Mouse (Mus musculus) heart, adult 8-10 months (tissue): ENCODE results near the gene Mcu. TPM values are rescaled to one million over a fixed set of nuclear protein-coding genes. Genes with fewer than 3 reads are reported as not detected.
A peak's percentile ranks its signal among the peaks of the same experiment; 100 is the strongest.

Experiments
- DNase-seq: peaks from one replicate; pipeline ENCODE4 v3.0.0; 2022; ENCODE audit warnings: low spot score
- total RNA-seq, 4 experiments: library from RNA; stranded (reverse); gene quantifications; 2 replicates each; pipeline ENCODE4 v1.2.4; 2022

Mcu gene
- total RNA-seq, 4 experiments from 2014 or later: 19.4 to 25.7 (median 23.9) TPM

DNA sequence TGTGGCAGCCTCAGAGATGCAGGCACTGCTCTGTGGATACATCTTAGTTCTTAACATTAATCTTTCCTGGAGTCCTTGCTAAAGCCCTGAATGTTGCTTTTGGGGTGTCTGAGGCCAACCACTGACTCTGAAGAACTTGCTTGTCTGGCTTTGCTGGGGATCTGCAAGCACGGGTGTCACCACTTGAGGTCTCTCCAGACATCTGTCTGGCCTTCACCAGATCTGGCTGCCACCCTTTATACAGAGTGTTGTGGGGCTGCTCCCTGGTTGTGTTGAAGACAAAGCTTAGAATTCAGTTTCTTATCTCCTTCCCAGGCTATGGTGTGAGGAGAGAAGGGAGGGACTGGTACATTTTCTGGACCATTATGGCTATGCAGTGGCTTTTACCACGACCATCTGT, 122.4 kb downstream of the Mcu start:
- DNase-seq: no peak

DNA sequence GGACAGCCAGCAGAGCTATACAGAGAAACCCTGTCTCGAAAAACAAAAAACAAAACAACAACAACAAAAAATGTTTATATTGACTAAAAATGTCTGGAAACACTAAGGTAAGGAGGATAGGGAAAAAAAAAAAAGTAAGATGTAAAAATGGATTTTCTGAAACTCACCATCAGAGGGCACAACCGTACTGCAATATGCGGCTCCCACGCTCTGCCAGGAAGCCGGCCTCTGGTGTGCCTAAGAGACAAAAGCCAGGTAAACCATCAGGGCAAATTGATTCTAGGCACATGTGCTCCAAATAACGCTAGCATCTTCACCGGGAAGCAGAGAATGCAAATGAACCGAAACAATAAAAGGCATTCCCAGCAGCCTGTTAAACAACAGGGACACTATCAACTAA, 125.6 kb downstream of the Mcu start:
- no peak for DNase-seq

DNA sequence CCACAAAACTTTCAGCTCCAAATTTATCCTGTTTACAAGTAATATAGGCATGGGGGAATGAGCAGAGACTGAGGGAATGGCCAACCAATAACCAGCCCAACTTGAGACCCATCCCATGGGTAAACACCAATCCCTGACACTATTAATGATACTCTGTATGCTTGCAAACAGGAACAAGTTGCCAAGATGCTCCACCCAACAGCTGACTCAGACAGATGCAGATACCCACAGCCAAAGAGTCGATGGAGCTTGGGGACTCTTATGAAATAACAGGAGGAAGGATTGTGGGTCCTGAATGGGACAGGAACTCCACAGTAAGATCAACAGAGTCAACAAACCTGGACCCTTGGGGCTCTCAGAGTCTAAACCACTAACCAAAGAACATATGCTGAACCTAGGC, 127.1 kb downstream of the Mcu start:
- no peak for DNase-seq

DNA sequence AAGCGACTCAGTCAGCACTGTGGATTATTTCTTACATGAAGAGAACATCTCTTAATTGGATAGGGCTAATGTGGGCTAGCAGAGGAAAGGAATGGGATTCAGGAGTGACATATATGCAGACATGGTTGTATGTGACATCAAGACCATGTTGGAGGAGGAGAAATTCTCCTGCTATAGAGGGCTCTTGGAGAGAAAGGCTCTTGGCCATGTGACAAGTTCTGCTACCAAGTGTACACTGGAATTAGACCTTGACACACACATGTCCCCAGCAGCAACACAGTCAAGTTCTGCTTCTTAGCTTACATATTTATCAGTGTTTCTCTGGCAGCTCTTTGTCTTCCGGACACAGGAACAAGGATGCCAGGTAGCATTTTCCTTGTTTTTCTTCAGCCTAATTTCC, 129.1 kb downstream of the Mcu start:
- DNase-seq: no peak

DNA sequence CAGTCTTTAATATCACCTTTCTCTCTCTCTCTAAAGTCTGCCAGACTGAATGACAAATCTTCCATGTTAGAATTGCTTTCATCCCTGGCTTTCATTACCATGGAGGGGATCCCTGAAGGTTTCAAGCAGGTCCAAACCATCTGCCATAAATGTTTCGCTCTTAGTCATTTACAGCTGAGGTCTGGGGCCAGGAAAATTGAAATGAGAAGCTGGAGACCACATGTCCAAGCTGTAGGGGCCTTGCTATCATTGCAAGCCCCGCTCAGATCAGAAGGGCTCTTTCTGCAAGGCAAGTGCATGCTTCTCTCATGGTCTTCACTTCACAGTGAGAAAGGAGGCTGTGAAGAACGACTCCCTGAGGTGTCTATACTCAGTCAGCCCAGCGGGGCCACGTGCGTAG, 132.2 kb downstream of the Mcu start:
- no peak for DNase-seq

DNA sequence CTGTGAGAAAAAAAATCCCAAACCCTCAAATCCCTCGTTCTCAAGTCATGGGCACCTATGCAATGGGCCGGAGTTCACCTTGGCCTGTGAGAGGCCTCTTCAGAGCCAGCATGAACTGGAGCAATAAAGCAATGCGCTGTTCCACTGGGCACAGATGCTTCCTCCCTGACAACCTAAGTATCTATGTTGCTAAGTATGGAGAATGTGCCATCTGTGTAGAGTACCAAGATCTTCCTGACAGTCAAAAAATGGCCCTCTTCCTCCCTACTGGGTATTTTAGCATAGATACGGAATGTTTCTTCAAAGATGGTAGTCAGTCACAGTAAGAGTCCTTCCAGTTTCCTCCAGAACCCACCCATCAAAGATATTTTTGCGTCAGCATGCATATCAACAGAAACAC, 135.1 kb downstream of the Mcu start:
- no peak for DNase-seq

DNA sequence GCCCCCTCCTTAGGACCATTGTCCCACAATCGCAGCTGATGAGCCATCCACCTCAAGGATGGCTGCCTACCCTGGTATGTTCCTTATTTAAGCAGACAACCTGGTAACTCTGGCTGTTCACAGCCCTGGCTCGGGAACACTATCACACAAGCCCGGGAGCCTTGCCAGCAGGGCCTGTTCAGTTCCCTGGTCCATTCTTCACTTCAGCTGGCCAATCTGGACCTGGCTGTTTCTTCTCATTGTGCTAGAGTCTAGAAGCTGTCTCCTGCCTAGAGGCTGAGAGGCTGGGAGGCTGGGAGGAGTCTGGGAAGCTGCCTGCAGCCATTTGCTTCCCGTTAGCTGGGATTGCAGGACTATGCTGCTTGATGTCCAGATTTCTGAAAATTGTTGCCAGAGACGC, 146.0 kb downstream of the Mcu start:
- peak; percentile 52 for DNase-seq

DNA sequence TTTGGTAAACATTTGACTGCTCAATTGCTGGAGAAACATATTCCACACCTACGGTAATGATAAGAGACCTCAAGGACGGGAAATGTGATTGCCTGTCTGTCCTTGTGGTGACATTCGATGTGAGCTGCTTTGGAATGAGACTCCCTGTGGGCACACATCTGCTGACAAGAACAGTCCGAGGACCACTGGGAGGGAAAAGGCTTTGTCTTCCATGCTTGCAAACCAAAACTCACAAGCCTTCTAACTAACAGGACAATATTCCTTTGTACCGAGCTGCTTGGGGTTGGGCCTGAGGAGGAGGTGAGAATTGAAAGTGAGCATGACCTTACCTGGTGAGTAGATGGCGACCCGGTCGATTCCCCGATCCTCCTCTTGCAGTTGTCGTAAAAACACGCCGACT, 149.2 kb downstream of the Mcu start:
- DNase-seq: no peak

DNA sequence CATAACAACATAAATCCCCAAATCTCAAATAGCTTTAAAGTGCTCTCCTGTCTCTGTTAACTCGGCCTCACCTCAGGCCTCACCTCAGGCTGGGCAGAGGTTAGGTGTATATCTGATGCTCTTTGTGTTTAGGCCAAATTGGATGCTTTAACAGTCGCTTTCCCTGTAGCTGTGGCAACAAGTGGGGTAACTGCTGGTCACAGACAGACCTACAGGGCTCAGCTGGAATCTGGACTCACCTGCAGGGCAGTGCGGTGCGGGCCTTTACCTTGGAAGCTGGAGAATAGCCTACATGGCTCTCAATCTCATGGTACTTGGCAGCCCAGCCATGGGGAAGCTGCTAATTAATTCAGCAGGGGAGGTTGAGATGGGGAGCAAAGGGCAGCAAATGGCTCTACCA, 149.9 kb downstream of the Mcu start:
- DNase-seq: no peak

DNA sequence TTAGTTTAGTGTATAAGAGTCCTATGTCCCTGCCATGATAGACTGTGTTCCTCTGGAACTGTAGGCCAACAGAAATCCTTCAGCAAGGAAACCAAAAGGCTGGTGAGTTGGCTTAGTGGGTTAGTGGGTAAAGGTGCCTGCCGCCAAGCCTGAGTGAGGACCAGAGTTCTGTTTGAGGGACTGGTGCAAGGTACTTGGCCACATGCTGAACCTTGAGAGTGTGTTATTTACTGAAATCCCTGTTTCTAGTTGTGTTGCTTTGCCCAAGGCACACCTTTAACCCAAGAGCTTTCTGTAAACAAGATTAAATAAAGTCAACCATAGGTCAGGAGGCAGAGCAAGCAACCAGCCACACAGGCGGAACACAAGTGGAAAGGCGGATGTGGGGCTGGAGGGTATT, 150.9 kb downstream of the Mcu start:
- DNase-seq: no peak

DNA sequence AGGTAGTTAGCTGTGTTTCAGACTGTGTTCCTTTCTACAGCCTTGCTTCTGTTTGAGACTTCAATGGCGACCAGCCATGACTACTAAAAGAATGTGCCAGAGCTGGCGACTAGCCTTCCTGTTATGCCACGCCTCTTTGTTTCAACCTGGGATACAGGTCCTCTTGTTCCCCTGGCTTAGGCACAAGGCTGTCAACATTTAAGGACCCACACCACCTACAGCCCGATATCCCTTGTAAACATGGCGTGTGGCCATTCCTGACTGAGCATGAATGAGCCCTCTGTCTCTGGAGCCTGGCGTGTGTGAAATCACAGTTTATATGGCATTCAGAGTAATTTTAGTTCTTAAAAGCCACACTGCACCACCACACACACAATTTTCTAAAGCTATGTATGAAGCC, 154.2 kb downstream of the Mcu start:
- no peak for DNase-seq

DNA sequence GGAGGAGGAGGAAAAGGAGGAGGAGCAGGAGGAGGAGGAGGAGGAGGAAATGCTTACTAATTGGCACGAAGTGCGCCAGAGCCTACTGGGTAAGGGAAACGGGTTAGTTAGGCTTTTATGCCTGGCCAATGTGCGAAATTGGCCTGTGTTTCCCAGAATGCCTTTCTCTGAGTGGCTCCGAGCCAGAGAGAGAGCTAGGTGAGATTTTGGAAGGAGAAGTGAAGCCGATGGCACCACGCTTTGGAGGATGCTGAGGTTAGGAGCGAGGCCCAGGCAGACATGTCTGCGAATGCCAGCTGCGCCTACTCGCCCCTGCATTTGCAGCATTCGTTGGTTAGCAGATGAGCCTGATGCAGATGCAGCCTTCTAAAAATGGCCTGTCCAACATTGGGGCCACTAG, 156.7 kb downstream of the Mcu start:
- no peak for DNase-seq

DNA sequence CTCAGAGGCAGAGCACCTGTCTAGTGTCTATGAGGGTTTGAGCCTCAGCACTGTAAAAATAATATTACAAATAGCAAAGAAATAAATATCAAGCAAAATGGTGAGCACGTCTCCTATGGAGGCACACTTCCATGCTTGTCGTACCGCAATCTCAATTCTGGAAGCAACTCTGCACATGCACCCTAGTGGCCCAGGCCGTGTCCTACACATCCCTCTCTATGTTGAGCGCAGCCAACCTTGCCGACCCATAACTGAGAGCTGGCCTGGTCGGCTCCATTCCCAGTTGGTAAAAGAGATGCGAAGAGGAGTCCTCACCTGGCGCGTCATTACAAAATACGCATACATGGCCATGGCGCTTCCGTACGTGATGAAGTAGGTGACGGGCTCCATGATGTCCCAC, 161.9 kb downstream of the Mcu start:
- DNase-seq: no peak

DNA sequence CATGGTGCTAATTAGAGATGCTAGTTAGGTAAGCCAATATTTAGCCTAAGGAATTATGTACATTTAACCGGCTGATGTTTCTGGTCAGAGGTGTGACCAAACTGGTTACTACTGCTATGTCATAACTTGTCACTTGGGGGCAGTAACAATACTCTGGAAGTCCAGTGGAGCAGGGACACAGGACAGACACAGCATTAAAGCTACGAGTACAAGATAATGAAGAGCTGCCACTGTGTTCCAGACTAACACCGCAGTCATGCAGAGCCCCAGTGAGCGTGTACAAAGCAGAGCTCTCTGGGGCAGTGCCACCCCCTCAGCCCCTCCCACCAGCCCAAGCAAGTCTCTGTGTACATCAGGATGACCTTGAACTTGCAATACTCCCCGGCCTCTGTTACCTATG, 164.7 kb downstream of the Mcu start:
- peak; percentile 30 for DNase-seq

DNA sequence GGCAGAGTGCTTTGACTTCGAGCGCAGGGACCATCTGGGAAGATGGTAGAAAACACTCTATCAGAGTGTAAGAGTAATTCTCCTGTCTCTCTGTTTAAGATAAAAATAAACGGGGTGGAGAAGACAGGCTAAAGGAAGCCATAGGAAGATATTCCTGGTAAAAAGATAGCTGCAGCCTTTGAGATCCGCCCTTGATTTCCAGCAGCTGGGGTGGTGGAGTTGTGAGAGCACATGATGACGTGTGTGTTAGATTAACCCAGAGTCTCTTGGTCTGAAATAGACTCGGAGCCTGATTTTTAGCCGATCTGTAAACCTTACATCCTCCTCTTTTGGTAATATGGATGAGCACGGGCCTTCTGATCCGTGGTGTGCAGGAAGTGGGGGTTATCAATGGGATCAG, 168.9 kb downstream of the Mcu start:
- DNase-seq: no peak

DNA sequence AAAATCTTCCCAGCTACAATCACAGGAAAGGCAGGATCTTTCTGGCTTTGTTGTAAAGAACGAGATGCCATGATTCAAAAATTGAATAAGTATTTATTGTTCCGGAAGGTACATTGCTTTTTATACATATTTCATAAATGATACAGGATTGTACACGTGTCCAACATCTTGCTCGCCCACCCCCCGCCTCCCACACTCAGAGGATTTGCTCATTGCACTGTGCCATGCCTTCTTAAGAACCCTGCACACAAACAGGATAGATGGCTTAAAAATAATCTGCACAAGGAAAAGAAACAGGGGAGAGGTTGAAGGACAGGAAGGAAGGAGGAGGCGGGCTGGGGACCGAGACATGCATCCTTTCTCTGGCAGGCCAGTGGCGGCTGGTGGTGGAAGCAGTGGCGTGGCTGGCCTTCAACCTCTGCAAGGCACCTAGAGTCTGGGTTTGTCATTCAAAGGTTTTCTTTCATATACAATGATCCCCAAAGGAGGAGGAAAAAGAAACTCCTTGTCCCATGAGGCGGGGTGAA, 169.5 kb downstream of the Mcu start:
- no peak for DNase-seq

DNA sequence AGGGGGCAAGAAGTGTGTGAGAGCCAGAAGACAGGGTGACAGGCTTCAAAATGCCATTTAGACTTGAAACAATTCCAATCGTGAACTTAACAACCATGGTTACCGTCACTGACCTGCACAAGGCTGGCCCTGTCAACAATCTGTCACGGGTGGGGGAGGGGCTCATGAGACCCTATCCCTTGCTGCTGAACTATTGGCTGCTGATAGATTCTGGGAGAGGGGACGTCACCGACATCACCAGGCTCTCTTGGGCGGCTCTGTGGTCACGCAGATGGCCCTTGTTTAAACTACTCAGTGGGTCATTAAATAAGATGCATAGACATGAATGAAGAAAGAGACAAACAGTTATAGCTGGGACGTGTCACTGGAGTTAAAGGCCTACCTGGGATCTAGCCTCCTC, 171.9 kb downstream of the Mcu start:
- no peak for DNase-seq

DNA sequence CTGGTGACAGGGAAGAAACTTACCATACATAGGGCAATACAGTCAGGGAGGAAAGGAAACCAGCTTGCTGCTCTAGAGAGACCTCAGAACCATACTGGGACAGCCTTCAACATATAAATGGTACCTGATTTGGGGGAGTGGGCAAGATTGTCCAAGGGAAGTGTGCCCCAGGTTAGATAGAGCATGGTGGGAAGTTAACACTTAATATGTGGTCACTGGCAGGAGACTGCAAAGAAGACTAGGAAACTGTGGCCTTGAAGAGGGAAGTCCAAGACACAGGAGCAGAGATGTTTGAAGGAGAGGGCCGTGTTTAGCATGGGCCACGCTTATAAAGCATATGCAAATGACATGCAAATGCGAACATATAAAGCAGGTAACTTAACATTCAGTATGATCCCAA, 172.4 kb downstream of the Mcu start:
- DNase-seq: no peak

DNA sequence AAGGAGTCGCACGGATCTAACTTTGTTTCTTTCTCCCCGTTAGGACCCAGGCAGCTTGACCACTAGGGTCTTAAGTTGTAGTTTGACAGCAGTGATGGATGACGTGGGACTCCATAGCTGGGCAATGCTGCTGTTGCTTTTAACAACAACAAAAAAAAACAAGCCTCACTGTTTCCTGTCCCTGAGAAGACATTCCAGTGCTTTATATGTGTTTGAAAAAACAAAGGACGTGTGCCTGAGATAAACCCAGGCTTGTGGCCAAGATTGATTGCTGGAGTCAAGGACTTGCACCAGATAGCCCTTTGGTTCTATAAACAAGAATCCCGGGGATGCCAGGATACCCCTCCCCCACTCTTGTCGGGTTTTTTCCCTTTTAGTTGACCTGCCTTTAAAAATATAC, 173.3 kb downstream of the Mcu start:
- DNase-seq: no peak

DNA sequence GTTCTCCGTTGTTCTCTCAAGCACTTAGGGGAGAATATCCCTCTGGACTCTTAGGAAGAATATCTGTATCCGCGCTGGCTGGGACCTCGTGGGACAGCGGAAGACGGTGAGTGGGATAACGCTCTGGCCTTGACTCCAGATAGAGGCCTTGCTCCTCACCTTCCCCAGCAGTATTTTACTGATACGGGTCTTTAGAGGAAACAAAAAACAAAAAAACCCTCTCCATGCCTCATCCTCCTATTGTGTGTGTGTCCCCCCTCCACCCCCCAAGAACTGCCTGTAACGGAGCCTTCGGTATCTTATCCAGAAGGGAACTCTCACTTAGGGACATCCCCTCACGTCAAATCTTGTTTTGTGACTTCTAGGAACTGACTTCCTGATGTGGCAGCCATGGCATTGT, 174.8 kb downstream of the Mcu start, which contains the start of gene Oit3:
Oit3 (minus strand) TSS at position 44 of the 400 bp plus-strand sequence.
- no peak for DNase-seq

DNA sequence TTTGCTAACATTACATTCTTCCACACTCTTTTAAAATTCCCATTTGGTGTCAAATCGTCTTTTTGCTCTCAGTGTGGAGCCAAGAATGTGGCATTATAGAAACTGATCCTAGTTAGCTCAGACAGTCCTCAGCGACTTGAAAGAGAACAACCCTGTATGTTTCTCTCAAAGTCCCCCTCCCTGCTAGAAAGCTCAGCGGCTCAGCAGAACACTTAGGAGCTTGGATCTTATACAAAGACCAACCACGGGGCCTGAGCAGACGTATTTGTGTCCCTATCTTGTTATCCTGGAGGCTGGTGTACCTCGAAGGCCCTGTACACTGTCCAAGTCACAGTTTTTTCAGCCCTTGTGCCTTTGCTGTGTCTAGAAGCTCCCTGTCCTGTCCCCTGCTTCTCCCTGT, 176.3 kb downstream of the Mcu start:
- DNase-seq: no peak

DNA sequence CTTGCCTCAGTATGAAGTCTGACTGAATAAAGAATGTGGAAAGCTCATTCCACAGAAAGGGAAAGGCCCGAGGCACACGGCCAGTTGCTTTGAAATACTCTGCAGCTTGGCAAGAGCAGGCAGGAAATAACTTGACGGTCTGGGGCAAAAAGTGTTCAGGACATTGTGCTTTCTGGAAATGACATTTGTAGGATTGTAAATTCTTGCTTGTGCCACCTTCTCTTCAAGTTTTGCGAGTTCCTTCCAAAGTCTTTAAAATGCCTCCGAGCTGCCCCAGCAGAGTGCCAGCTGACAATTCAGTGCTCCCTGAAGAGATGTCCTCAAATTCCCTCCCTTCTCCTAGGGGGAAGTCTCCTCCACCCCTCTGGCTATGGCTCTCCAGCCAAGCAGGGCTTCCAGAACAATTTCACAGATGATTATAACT, 177.0 kb downstream of the Mcu start:
- DNase-seq: peak; percentile 53

DNA sequence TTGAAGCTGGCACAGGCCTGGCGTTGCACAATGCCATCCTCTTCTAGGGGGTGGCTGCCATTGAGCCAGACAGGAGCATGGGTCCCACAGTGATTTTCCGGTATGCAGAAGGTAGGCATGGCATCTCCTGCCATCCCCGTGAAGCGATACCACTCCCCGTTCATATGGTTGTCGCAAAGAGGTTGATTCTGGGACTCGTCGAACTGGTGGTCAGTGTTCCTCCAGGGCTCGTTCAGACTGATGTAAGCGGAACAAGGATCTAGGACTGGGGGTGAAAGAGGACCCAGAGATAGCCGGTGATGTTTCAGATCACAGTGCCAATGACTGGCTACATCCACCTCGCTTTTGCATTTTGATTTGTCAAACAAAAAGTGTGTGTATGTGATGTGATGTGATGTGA, 177.8 kb downstream of the Mcu start:
- DNase-seq: no peak

DNA sequence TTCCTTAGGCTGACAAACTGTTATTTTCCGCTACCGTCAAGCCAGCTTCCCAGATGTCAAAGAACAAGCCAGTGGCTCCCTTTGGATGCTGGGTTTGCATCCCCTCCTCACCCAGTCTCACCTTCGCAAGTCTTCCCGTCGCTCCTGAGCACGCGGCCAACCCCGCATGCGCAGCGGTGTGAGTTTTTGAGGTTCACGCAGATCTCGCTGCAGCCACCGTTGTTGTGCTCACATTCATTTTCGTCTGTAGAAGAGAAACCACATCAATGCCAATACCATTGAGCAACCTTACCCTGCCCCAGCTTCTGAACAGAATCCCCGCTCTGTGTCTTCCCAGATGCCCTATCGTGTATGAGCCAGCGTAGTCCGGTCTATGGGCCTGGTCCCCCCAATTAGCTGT, 180.7 kb downstream of the Mcu start:
- DNase-seq: no peak
